Mouse (Mus musculus) cerebellum, adult 2 months (tissue): Measurements from ENCODE around the gene Tek.

Experiments
- CTCF ChIP-seq: fragments of 200-500 bp; IDR thresholded peaks from 2 replicates; pipeline ENCODE4 v1.5.1; 2011; ENCODE audit warnings: low read depth, mild to moderate bottlenecking, control low read depth, low read length, moderate library complexity, borderline replicate concordance; ENCODE audit not compliant: insufficient read depth
- POLR2A ChIP-seq: fragments of 200-500 bp; IDR thresholded peaks from 2 replicates; pipeline ENCODE4 v1.6.1; 2011; ENCODE audit warnings: low read length, control low read depth, borderline replicate concordance; ENCODE audit not compliant: insufficient read depth

DNA sequence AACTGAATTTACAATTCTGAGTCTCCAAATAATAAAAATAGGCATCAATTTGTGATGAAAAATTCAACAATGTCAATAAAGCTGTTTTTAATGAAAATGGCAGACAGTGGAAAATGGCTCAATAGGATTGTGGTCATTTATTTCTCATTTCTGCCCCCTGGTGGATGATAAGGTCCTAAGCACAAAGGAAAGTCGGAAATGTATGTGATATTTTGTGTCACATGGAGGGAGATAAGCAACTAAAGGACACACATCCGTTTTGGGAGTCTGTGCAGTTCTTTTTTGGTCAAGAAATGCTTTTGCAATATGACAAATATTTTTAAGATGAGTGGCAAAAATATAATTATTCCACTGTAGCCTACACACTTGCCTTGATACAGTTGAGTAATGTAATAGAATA lies 161.7 kb downstream of the Tek start:
- TF ChIP-seq POLR2A (no peak), CTCF (no peak)
